Mouse (Mus musculus): ENCODE results near the gene Vmn1r132. TPM values are rescaled to one million over a fixed set of nuclear protein-coding genes. Genes with fewer than 3 reads are reported as not detected.
"Not testable (repeated sequence)": the region's sequence is repeated elsewhere in the genome, so short reads cannot be mapped to it uniquely, and the experiment has no call there.

Gene Vmn1r132
- polyA plus RNA-seq (2016; fragmentation: Nextera tagmentation; extraction: Ambion mirVana): not detected in 2 replicates

- H3K27ac ChIP-seq; H3K36me3 ChIP-seq; H3K4me1 ChIP-seq (replicated peaks); H3K9me3 ChIP-seq; DNase-seq (ENCODE audit: low spot score); H3K4me3 ChIP-seq; H3K27me3 ChIP-seq (ENCODE audit: insufficient read depth, poor library complexity, severe bottlenecking): not testable (repeated sequence)
- WGBS: no CpG with 5 or more reads among the region's 3 CpGs
These were observed at the start of gene Vmn1r132 for GRCm38 (mm10) chr7:21613792-21614191. Gene Vmn1r132, plus strand, starts transcription at chr7:21614092.

Other genes starting within 250 kb of the Vmn1r132 start
- gene Gm6882, start 181.3 kb upstream of the Vmn1r132 start, polyA plus RNA-seq (2016; fragmentation: Nextera tagmentation; extraction: Ambion mirVana): not detected in 2 replicates
- gene Vmn1r130, start 102.3 kb upstream of the Vmn1r132 start, polyA plus RNA-seq (2016; fragmentation: Nextera tagmentation; extraction: Ambion mirVana): not detected in 2 replicates
- gene Vmn1r131, start 68.0 kb upstream of the Vmn1r132 start, polyA plus RNA-seq (2016; fragmentation: Nextera tagmentation; extraction: Ambion mirVana): not detected in 2 replicates
- not detected in 2 replicates for gene Gm4175, start 147.4 kb downstream of the Vmn1r132 start, polyA plus RNA-seq (2016; fragmentation: Nextera tagmentation; extraction: Ambion mirVana)
- not detected in 2 replicates for gene Gm4177, start 182.6 kb downstream of the Vmn1r132 start, polyA plus RNA-seq (2016; fragmentation: Nextera tagmentation; extraction: Ambion mirVana)
- not detected in 2 replicates for gene Vmn1r135, start 218.3 kb downstream of the Vmn1r132 start, polyA plus RNA-seq (2016; fragmentation: Nextera tagmentation; extraction: Ambion mirVana)
- gene Gm5725, start 230.2 kb downstream of the Vmn1r132 start, polyA plus RNA-seq (2016; fragmentation: Nextera tagmentation; extraction: Ambion mirVana): not detected in 2 replicates

Data from hindbrain, embryonic 10.5 days (tissue).